Mouse (Mus musculus) kidney, adult 2 months (tissue): ENCODE results near the gene Mapkapk3.

Experiments used
- CTCF ChIP-seq: fragments of 200-500 bp; conservative IDR thresholded peaks from 2 replicates; pipeline ENCODE4 v1.5.1; 2011; ENCODE audit warnings: low read depth, mild to moderate bottlenecking, control low read depth, low read length, moderate library complexity, mixed read lengths; ENCODE audit not compliant: insufficient read depth, insufficient read length
- POLR2A ChIP-seq: fragments of 200-500 bp; IDR thresholded peaks from one replicate; pipeline ENCODE4 v1.6.1; 2011; ENCODE audit warnings: low read depth, low read length, control low read depth

- TF ChIP-seq CTCF (no peak), POLR2A (no peak)
These were observed 32.9 kb upstream of the Mapkapk3 start for GRCm38 (mm10) chr9:107322461-107323050.
